Mouse (Mus musculus): Measurements from ENCODE around the gene Tmem144.

Gene Tmem144

DNA sequence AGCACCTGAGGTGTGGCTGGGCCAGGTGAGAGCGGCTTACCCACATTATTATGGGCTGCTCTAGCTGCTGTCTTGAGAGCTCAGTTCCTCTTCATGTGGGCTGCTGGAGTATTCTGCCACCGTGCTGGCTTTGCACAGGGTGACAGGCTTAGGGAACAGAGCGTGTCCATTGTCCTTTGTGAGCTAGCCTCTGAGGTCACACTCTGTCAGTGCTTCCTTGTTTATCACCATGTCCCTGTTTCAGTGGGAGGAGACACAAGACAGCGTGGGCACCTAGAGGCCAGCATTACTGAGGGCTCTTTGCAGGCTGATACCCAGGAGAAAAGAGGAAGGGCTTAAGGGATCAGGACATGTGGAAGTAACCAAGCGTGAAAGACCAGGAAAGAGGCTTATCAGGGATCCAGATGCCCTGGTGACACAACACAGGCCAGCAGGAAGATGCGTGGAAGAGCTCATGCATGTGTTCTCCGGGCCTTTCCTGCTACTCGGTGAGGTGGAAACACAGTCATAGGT, at the start of gene Tmem144:
Tmem144 (minus strand) TSS at position 120 of the 513 bp plus-strand sequence.
- in situ Hi-C loops (cut with MboI), result no loop called here

DNA sequence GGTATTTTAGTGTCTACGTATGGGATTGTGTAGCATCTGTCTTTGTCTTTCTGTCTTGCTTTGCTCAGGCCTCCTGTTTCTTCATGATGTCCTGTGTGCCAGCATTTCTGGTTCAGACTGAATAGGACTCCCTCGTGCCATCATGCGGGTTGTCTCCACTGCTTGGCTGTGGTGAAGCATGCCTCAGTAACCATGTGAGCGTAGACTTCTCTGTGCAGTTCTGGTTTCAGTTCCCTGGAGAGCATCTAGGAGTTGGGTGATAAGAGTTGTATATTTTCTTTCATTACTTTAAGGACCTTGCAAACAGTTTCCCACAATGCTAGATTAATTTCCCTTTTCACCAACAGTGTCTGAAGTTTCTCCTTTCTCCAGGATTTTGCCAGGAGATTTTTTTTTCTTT, 49.2 kb upstream of the Tmem144 start:
- in situ Hi-C loops (cut with MboI), result no loop called here

DNA sequence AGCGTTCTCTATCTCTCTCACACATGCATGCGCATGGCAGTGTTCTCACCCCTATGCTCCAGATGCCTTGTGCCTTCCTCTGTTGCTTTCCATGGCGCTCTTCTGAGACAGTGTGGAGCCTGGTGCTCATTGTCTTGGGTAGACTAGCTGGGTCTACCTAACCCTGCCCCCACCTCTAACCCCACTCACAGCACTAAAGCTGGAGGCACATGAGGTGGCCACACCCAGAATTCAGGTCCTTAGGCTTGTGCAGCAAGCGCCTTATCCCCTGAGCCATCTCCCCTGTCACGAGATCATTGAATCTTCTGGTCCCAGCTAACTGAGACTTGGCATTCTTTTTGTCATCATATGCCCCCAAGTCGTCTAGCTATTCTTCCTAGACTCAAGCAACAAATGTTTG, 48.7 kb upstream of the Tmem144 start:
- in situ Hi-C loops (cut with MboI), result no loop called here

- in situ Hi-C loops (cut with MboI), result no loop called here
Observed at GRCm38 (mm10) chr3:79900502-79900901, 47.9 kb upstream of the Tmem144 start.

DNA sequence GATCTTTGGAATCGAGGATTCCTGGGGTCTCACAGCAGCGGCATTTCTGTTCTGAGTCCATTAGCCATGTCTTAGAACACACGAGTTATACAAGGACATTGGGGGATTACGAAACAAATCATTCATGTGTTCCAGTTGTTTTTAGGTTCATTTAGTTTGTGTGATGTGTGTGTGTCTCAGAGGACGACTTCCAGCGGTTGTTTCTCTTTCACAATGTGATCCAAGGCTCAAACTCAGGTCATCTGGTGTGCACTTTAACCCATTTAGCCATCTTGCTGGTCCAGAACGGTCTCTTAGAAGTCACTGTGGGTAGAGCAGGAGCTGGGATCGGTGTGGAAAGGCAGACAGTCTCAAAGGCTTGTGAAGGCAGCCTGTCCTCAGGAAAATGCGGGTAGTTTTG, 47.3 kb upstream of the Tmem144 start:
- in situ Hi-C loops (cut with MboI), result loop anchor here (25.0 kb wide), 1 partner anchor 162 kb away; no protein-coding TSS in a partner anchor

DNA sequence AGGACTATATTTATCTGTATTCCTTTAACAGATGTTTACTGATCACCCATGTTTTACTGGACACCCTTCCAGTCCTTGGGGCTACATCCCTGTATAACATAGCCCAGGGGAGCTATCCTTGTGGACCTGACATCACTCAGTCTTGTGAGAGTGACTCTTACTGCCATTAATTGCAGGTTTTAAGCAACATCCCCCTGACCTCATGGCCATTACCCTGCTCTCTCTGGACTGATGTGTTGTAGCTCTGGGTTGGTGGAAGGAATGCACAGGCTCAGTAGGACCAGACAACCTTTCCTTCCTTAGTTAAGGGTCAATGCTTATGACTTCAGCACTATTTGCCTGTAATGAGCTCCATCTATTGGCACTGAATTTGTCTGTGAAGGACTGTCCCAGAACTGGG, 45.9 kb upstream of the Tmem144 start:
- in situ Hi-C loops (cut with MboI), result loop anchor here (25.0 kb wide), 1 partner anchor 164 kb away; no protein-coding TSS in a partner anchor

- in situ Hi-C loops (cut with MboI), result loop anchor here (25.0 kb wide), 1 partner anchor 165 kb away; no protein-coding TSS in a partner anchor
Observed at GRCm38 (mm10) chr3:79897534-79898370, 45.2 kb upstream of the Tmem144 start.

DNA sequence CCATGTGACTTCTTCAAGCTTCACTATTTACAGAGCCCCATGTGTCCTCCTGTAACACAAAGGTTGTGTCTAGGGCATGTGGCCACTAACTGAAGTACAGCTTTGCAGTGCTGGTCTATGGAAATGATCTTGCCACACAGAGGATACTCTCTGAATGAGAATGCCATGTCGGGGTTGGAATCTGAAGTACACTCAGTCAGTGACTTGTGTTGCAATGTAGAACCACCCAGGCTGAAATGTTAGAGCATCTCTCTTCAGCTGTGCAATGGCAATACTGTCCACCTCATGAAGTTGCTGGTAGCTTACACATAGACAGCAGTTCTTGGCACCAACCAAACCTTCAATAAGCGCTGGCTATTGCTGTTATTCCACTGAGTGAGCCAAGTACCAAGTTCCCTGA, 35.4 kb upstream of the Tmem144 start:
- in situ Hi-C loops (cut with MboI), result loop anchor here (25.0 kb wide), 1 partner anchor 174 kb away; no protein-coding TSS in a partner anchor

DNA sequence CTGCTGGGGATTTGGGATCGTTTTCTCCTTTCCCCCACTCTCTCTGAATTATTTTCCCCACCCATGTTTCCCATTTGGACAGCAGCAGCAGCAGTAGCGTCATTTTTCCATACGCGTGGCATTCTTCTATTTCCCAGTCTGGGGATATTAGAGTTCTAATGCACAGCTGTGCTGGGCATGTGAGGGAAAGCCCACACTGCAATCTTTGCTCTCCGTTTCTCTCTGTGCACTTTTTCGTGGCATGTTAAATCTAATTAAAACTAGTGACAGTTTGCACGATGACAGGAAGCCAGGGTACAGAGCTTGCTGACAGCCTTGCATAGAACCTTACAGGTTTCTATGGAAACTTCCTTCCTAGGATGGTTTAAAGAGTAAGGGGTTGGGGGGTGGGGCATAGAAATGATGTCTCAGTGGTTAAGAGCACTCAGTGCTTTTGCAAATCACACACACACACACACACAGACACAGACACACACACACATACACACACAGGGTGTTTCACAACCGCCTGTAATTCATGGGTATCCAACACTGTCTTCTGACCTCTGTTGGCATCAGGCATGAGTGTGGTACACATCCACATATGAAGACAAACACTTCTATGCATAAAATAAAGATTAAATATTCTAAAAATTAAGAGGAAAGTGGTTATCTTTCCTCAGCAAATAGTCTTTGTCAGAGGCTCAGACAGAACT, 34.7 kb upstream of the Tmem144 start:
- in situ Hi-C loops (cut with MboI), result loop anchor here (25.0 kb wide), 1 partner anchor 175 kb away; no protein-coding TSS in a partner anchor

DNA sequence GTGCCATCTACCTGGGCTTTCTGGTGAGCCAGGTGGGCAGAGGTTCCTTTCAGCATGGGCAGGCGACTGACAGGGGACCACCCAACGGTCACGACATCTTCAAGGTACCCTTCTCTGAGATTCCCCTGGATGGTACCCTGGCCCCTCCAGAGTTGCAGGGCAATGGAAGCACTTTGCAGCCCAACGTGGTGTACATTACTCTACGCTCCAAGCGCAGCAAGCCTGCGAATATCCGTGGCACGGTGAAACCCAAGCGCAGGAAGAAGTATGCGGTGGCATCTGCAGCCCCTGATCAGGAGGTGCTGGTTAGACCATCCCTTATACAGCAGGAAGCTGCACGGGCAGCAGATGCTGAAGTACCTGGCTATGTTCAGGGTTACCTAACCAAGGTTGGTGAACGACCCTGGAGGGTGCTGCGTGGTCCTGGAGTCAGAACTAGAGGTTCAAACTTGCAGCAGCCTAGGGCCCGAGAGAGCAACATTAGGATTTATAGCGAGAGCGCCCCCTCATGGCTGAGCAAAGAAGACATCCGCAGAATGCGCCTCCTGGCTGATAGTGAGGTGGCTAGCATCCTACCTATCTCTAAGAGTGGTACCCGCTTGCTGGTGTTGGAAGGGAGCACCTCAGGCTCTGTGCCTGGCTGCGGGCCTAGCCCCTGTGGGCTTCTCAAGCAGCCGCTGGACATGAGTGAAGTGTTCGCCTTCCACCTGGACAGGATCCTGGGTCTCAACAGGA, 34.0 kb upstream of the Tmem144 start:
- in situ Hi-C loops (cut with MboI), result loop anchor here (25.0 kb wide), 1 partner anchor 176 kb away; no protein-coding TSS in a partner anchor

DNA sequence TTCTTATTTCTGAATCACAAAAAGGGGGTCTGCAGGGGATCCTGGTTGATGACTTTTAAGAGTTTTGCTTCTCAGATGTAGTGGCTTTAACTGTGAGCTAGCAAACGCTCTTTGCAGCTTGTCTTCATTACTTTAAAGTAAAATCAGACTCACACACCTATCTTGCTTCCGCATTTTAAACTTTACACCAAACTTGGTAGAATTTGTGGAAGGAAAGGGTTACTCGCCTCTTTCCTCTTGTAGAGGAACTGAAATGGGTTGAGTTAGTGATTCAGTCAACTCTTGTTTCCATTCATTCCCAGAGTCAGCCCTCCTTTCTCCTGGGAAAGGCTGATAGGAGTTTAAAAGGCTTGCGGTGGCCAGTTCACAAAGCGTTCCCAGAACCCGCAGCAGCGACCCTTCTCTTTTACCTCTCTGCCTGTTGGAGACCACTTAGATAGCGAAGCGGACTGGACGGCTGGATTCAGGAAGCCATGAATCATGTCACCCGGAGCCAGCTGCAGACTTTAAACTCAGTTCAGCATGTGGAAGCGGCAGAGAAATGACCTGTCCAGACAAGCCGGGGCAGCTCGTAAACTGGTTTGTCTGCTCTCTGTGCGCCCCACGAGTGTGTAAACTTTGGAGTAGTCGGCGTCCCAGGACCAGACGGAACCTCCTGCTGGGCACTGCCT, 33.2 kb upstream of the Tmem144 start:
- in situ Hi-C loops (cut with MboI), result loop anchor here (25.0 kb wide), 1 partner anchor 176 kb away; no protein-coding TSS in a partner anchor

DNA sequence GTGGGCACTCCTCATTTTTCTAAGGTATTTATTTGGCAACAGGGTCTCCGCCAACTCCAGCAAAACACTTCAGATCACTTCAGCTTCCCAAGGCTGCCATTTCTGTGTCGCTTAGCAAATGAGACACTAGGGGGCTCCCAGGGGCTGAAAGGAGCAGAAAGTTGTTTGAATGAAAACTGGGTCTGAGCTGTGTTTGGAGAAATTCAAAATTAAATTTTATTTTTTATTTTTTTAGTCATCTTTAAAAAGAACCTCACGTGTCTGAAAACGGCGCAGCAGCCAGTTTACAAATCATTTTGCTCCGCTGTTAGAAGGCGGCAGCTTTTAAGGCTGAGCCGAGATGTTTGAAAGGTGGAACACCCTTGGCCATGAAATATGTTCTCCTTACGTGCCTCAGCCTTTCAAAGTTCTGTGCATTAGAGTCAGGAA, 32.2 kb upstream of the Tmem144 start:
- in situ Hi-C loops (cut with MboI), result loop anchor here (25.0 kb wide), 1 partner anchor 178 kb away; no protein-coding TSS in a partner anchor

DNA sequence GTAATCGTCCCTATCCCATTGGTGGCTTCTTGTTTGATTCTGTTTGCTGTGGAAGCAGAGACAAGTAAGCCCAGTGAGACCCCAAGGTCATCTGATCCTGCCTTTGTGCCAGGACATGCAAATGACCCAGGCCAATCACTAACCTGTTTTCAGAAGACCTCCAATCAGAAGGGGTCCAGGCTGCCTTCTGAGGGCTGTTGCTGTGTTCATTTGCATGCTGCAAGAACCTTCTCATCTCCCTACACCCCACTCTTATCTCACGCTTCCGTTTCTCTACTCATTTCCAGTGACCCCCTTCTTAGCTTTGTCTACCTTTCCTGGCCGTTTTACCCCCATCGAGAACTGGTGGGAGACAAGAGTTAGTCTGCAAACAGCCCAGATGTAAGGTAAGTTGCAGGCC, 31.7 kb upstream of the Tmem144 start, which contains the start of gene Fam198b:
Fam198b (plus strand) TSS at position 229 of the 400 bp plus-strand sequence.
- in situ Hi-C loops (cut with MboI), result loop anchor here (25.0 kb wide), 1 partner anchor 178 kb away; no protein-coding TSS in a partner anchor

GRCm38 (mm10) chr3:79883092-79883491, 30.5 kb upstream of the Tmem144 start:
- in situ Hi-C loops (cut with MboI), result loop anchor here (25.0 kb wide), 1 partner anchor 179 kb away; no protein-coding TSS in a partner anchor

DNA sequence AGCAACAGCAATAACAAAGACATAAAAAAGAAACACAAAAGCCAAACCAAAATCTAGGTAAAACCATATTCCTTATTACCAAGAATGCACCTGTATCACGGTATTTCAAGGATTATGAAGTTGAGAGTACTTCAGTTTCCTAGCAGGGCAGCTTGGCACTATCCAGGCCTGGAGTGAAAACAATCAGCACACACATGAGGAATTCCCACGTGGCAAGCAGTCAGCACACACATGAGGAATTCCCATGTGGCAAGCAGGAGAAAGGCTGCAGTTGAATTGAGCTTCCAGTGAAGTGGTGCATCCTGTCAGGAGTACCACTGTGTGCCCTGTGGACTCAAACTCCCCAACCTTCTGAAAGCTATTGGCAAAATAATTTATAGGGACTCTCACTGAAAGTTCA, 29.1 kb upstream of the Tmem144 start:
- in situ Hi-C loops (cut with MboI), result loop anchor here (25.0 kb wide), 1 partner anchor 181 kb away; no protein-coding TSS in a partner anchor

- in situ Hi-C loops (cut with MboI), result loop anchor here (25.0 kb wide), 1 partner anchor 183 kb away; no protein-coding TSS in a partner anchor
Observed at GRCm38 (mm10) chr3:79879246-79879645, 26.7 kb upstream of the Tmem144 start.

DNA sequence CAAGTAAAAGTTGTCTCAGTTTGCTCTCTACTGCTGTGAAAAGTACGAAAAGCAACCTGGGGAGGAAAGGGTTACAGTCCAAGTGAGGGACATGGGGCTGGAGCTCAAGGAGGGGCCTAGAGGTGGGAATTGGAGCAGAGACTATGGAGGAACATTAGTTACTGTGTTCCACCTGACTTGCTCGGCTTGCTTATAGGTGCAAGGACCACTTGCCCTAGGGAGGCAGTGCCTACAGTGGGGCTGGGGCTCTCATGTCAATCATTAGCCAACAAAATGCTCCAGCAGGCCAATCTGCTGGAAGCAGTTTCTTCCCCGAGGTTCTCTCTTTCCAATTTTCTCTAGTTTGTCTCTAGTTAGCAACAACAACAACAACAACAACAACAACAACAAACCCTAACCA, 25.8 kb upstream of the Tmem144 start:
- in situ Hi-C loops (cut with MboI), result loop anchor here (25.0 kb wide), 1 partner anchor 184 kb away; no protein-coding TSS in a partner anchor

GRCm38 (mm10) chr3:79875471-79875870, 22.9 kb upstream of the Tmem144 start:
- in situ Hi-C loops (cut with MboI), result loop anchor here (25.0 kb wide), 1 partner anchor 187 kb away; no protein-coding TSS in a partner anchor

GRCm38 (mm10) chr3:79867121-79867709, 14.6 kb upstream of the Tmem144 start:
- in situ Hi-C loops (cut with MboI), result no loop called here

GRCm38 (mm10) chr3:79866526-79866925, 14.0 kb upstream of the Tmem144 start:
- in situ Hi-C loops (cut with MboI), result no loop called here

Data from mature B cell (primary cell).